Mouse (Mus musculus): Measurements from ENCODE around the gene Ccdc9.
"Not testable (repeated sequence)": the region's sequence is repeated elsewhere in the genome, so short reads cannot be mapped to it uniquely, and the experiment has no call there.

The Ccdc9 gene

DNA sequence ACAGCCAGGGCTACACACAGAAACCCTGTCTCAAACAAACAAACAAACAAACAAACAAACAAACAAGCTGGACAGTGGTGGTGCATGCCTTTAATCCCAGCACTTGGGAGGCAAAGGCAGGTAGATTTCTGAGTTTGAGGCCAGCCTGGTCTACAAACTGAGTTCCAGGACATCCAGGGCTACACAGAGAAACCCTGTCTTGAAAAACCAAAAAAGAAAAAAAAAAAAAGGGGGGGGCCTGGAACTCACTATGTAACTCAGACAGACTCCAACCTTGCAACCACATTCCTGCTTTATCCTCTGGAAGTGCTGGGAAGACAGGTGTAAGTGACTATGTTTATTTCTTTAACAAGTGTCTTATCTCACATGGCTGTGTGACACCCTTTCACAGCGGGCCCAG, 21.5 kb upstream of the Ccdc9 start, which contains the start of gene Bbc3:
Gene Bbc3 (plus strand): TSS at position 301 of the 400 bp plus-strand sequence.
- DNase-seq (ENCODE audit: low read depth): not testable (repeated sequence)

DNA sequence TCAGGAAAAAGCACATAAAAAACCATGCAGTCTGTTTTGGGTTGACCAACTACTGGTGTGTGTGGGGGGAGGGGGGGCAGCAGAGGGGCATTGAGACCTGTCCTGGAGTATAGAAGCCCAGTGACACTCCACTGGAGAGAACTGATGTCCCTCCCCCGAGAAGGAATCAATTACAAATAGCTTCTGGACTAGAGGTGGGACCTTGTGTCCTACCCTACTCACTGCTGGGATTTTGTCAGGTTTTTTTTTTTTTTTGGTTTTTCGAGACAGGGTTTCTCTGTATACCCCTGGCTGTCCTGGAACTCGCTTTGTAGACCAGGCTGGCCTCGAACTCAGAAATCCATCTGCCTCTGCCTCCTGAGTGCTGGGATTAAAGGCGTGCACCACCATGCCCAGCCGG, 20.5 kb upstream of the Ccdc9 start:
- DNase-seq (ENCODE audit: low read depth): not testable (repeated sequence)

DNA sequence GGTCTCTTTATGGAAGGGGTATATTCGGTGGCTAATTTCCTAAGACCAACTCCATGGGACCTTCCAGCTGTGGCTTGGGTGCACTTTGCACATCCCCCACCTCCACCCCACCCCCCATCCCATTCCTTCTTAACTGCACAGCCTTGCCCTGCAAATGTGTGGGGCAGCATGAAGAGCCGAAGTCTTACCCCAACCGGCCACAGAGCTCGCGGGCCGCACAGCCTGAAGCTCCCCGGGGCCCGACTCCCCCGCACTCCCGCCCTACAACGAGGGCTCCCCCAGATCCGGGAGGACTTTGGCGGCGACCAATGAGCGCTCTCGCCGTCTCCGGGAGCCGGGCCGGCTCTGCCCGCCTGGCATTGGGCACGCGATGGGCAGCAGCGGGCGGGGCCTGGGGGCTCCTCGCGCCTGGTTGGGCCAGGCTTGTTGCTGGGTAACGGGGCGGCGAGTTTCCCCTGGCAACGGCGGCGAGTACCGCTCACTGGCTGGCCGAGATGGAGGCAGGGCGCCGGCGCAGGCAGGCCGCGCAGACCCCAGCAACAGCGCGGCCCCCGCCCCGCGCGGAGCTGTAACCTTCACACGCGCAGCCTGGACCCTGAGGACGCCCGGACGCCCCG, 12.9 kb upstream of the Ccdc9 start:
- DNase-seq (ENCODE audit: low read depth): peak; percentile 90

GRCm38 (mm10) chr7:16298927-16299326, 12.3 kb upstream of the Ccdc9 start:
- peak; percentile 25 for DNase-seq (ENCODE audit: low read depth)

GRCm38 (mm10) chr7:16297616-16298015, 11.0 kb upstream of the Ccdc9 start:
- peak; percentile 28 for DNase-seq (ENCODE audit: low read depth)

DNA sequence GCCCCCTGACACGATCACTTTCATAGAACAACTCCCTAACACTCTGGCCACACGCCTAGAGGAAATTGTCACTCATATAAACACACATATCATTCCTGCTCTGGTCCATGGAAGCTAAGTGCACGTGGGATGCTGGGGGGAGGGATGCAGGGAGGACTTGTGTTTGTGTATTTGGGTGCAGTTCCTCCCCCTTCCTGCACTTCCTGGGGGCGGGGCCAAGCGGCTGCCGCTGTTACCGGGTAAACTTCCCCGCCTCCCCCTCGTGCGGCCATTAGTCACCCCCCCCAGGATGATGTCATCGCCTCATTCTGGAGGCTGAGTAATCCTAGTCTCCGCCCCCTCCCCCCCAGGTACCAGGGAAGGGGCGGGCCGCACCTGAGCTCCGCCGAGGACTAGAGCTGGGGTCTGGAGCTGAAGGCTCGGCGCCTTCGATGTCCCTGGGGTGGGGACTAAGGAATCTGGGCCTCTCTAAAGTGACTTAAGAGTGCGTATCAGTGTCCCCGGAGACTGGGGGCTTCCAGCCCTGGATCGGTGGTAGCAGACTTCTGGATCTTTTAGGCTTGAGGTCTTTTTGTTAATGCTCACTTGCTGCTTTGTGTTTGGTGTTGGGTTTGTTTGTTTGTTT, 10.3 kb upstream of the Ccdc9 start:
- peak; percentile 98 for DNase-seq (ENCODE audit: low read depth)

DNA sequence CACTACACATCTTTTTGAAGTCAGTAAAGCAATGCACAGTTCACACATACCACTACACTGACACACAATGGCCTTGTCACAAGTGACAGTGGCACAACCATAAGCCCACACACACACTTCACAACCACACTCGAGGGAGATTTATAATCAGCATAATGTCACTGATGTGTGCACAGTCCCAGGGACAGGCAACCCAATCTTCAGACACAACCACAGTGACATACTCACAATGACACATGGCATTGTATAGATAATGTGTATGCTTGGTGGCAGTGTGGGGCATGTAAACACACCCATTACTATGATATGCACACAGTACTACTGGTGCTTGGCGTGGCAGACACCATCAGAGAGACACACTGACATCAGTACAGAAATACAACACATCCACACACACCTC, 9.6 kb upstream of the Ccdc9 start:
- DNase-seq (ENCODE audit: low read depth): no peak

GRCm38 (mm10) chr7:16295321-16295900, 8.8 kb upstream of the Ccdc9 start:
- DNase-seq (ENCODE audit: low read depth): peak; percentile 93

- peak; percentile 97 for DNase-seq (ENCODE audit: low read depth)
Measured at GRCm38 (mm10) chr7:16294837-16295236, 8.2 kb upstream of the Ccdc9 start.

GRCm38 (mm10) chr7:16294346-16294745, 7.8 kb upstream of the Ccdc9 start:
- DNase-seq (ENCODE audit: low read depth): peak; percentile 79

DNA sequence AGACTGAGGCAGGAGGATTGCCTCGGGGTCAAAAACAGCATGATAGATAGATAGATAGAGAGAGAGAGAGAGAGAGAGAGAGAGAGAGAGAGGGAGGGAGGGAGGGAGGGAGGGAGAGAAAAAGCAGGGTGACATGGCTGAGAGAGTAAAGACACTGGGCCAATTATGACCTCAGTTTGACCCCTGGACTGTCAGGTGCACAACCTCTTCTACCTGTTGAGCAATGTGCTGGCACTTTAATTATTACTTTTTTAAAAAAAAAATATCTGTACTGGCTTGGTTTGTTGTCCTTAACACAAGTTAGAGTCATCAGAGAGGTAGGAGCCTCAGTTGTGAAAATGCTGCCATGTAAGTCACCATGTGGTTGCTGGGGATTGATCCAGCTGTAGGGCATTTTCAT, 1.2 kb upstream of the Ccdc9 start:
- no peak for DNase-seq (ENCODE audit: low read depth)

GRCm38 (mm10) chr7:16287016-16287415, 421 bp upstream of the Ccdc9 start:
- DNase-seq (ENCODE audit: low read depth): no peak

- DNase-seq (ENCODE audit: low read depth): peak; percentile 86
Measured at GRCm38 (mm10) chr7:16285450-16286025, 1.1 kb downstream of the Ccdc9 start.

GRCm38 (mm10) chr7:16284904-16285303, 1.7 kb downstream of the Ccdc9 start:
- no peak for DNase-seq (ENCODE audit: low read depth)

DNA sequence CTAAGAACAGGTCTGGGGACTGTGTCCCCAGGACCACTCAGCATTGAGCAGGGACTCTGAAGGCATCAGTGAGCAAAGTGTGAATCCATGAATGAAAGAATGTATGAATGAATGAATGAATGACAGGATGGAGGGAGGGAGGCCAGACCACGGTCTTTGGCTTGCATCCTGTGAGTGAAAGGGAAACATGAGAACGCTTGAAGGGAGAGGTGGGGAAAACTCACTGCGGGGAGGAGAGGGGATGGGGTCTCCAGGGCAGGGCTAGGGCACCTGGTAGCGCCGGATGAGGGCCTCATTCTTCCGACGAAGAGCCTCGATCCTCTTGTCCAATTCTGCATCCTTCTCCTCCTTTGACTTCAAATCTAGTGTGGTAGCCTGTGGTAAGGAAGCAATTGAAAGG, 2.6 kb downstream of the Ccdc9 start:
- no peak for DNase-seq (ENCODE audit: low read depth)

- DNase-seq (ENCODE audit: low read depth): no peak
Measured at GRCm38 (mm10) chr7:16282334-16282733, 4.3 kb downstream of the Ccdc9 start.

- DNase-seq (ENCODE audit: low read depth): no peak
Measured at GRCm38 (mm10) chr7:16280721-16281120, 5.9 kb downstream of the Ccdc9 start.

DNA sequence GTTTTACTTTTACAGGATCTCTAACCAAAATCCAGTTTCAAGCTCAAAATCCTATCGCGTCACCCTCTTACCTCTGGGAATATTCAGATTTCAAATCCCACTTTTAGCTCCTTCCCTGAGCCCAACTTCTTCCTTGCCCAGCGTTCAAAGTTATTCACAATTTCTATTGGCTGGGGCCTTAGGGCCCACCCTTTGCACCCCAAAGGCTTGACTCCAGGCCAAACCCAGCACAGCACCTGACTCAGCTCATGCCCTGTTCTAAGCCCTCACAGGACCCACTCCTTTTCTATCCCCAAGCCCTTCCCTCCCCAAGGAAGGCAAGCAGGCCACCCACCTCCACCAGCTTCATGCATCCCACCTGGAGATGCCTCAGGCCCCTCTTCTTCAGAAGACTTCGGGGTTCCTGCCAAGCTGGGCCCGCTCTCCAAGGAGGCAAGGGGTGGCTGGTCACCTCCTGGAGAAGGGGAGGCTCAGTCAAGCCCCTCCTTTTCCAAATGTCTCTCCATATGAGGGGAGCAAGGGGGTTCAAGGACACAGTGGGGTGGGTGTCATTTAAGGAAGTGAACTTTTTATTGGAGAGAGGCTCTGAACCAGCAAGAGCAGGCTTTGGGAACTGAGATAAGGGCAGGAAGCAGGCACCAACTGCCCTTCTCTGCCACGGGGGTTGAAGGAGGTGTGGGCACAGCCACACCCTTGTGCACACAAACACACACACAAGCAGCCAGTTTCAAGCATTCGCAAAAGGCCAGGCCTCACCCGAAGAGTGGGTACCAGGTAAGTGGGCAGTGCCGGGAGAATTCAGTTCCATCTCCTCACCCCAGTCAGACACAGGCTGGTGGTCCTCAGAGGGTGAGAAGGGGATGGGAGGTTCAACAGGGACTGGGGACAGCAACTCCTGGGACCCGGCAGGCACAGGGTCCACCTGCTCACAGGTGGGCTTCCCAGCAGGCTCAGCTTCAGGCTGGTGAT, 11.4 kb downstream of the Ccdc9 start:
- no peak for DNase-seq (ENCODE audit: low read depth)

- DNase-seq (ENCODE audit: low read depth): peak; percentile 93
Measured at GRCm38 (mm10) chr7:16273766-16274140, 12.8 kb downstream of the Ccdc9 start.

GRCm38 (mm10) chr7:16273081-16273765, 13.4 kb downstream of the Ccdc9 start, which contains the start of gene Inafm1:
TSS of gene Inafm1 (minus strand) at chr7:16273617.
- DNase-seq (ENCODE audit: low read depth): peak; percentile 97

DNA sequence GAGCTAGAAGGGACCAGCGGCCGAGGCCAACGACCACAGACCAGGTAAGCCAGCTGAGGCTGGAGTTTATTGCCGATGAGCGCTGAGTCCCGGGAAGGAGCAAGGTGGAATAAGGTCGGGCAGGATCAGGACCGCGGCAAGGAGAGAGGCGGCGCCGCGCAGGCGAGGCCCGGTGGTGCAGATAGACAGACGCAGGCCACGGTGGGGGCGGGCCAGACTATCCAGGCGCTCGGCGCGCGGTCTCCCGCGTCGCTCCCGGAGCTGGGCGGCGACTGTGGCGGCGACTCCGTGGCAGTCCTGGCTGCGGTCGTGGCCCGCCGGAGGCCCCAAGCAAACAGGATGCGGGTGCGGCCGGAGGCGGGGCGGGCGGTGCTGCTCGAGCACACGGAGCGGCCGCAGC, 13.9 kb downstream of the Ccdc9 start:
- DNase-seq (ENCODE audit: low read depth): peak; percentile 83
